Mouse (Mus musculus): ENCODE data around the gene Phb. TPM values are rescaled to one million over a fixed set of nuclear protein-coding genes. Genes with fewer than 3 reads are reported as not detected.
A peak's percentile ranks its signal among the peaks of the same experiment; 100 is the strongest.

Phb gene
- polyA plus RNA-seq, 1 experiment from 2014 or later: 175 TPM

- ATAC-seq (ENCODE audit: low FRiP score): no peak
- 70% methylated on average over 8 of the region's 8 CpGs for WGBS
- H3K27ac ChIP-seq: no peak overlapping the region
- H3K9ac ChIP-seq: 0 out of 2 replicates have a peak overlapping the region, but pooled peaks have one; percentile 35
- H3K4me3 ChIP-seq: no peak overlapping the region
- H3K4me1 ChIP-seq (replicated peaks): peaks cover 26% of the 10 kb centered on the region
- H3K4me2 ChIP-seq: peak overlapping the region; percentile 77; the same call in 1 of the 2 replicates
- H3K9me3 ChIP-seq: no peaks in the 10 kb centered on the region
- H3K27me3 ChIP-seq: no peaks in the 10 kb centered on the region
- no peaks in the 10 kb centered on the region for H3K36me3 ChIP-seq
These were observed 49.4 kb downstream of the Phb start for GRCm38 (mm10) chr11:95716136-95716535.

DNA sequence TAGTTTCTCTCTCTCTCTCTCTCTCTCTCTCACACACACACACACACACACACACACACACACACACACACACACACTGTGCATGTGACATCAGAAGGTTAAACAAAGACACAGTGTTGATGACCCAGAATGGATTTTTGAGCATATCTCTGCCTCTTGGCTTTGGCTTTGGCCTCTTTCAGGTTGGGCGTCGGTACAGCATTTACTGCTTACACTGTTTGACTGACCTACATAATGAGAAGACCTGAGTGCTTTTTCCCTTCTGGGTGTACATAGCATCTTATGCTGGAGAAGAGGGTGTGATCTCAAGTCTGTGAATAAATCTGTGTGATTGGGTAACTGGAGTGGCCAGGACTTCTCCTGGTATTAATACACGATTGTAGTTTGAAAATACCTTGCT, 52.6 kb downstream of the Phb start:
- 91% methylated on average over 3 of the region's 3 CpGs for WGBS
- H3K9ac ChIP-seq: no peak overlapping the region
- no peaks in the 10 kb centered on the region for H3K36me3 ChIP-seq
- peaks cover 20% of the 10 kb centered on the region for H3K4me1 ChIP-seq (replicated peaks)
- H3K9me3 ChIP-seq: no peaks in the 10 kb centered on the region
- H3K4me3 ChIP-seq: no peak overlapping the region
- H3K27ac ChIP-seq: no peak overlapping the region
- no peaks in the 10 kb centered on the region for H3K27me3 ChIP-seq
- H3K4me2 ChIP-seq: no peak overlapping the region
- no peak for ATAC-seq (ENCODE audit: low FRiP score)

- no peak within 1 kb of the TSS for H3K4me2 ChIP-seq
- H3K27me3 ChIP-seq: no peaks in the 10 kb centered on the region
- H3K9ac ChIP-seq: no peak within 1 kb of the TSS
- ATAC-seq (ENCODE audit: low FRiP score): no peak
- H3K4me1 ChIP-seq (replicated peaks): no peaks in the 10 kb centered on the region
- H3K36me3 ChIP-seq: no peaks in the 10 kb centered on the region
- no peaks in the 10 kb centered on the region for H3K9me3 ChIP-seq
- 98% methylated on average over 5 of the region's 5 CpGs for WGBS
- H3K27ac ChIP-seq: no peak within 1 kb of the TSS
- H3K4me3 ChIP-seq: no peak within 1 kb of the TSS
These were observed 56.5 kb downstream of the Phb start, which contains the start of gene B130006D01Rik for GRCm38 (mm10) chr11:95723287-95723686. TSS of gene B130006D01Rik (plus strand) at chr11:95723587.

- ATAC-seq (ENCODE audit: low FRiP score): no peak
- Histone ChIP-seq H3K9me3 (no peaks in the 10 kb centered on the region), H3K4me3 (no peak overlapping the region), H3K27ac (no peak overlapping the region), H3K4me2 (no peak overlapping the region), H3K27me3 (no peaks in the 10 kb centered on the region), H3K36me3 (no peaks in the 10 kb centered on the region), H3K9ac (no peak overlapping the region), H3K4me1 (replicated peaks) (no peaks in the 10 kb centered on the region)
- 96% methylated on average over 4 of the region's 4 CpGs for WGBS
These were observed 57.7 kb downstream of the Phb start for GRCm38 (mm10) chr11:95724466-95724865.

- no peaks in the 10 kb centered on the region for H3K4me1 ChIP-seq (replicated peaks)
- H3K4me2 ChIP-seq: no peak overlapping the region
- H3K36me3 ChIP-seq: no peaks in the 10 kb centered on the region
- no peak overlapping the region for H3K9ac ChIP-seq
- no peaks in the 10 kb centered on the region for H3K27me3 ChIP-seq
- H3K9me3 ChIP-seq: no peaks in the 10 kb centered on the region
- no peak overlapping the region for H3K4me3 ChIP-seq
- no peak overlapping the region for H3K27ac ChIP-seq
- 81% methylated on average over 4 of the region's 4 CpGs for WGBS
- ATAC-seq (ENCODE audit: low FRiP score): no peak
These were observed 59.4 kb downstream of the Phb start for GRCm38 (mm10) chr11:95726156-95726555.

GRCm38 (mm10) chr11:95727947-95728346, 61.2 kb downstream of the Phb start:
- Histone ChIP-seq H3K36me3 (no peaks in the 10 kb centered on the region), H3K9me3 (no peaks in the 10 kb centered on the region), H3K27me3 (no peaks in the 10 kb centered on the region), H3K9ac (no peak overlapping the region), H3K27ac (no peak overlapping the region), H3K4me1 (replicated peaks) (no peaks in the 10 kb centered on the region), H3K4me3 (no peak overlapping the region), H3K4me2 (no peak overlapping the region)
- ATAC-seq (ENCODE audit: low FRiP score): no peak
- WGBS: 95% methylated on average over 5 of the region's 5 CpGs

DNA sequence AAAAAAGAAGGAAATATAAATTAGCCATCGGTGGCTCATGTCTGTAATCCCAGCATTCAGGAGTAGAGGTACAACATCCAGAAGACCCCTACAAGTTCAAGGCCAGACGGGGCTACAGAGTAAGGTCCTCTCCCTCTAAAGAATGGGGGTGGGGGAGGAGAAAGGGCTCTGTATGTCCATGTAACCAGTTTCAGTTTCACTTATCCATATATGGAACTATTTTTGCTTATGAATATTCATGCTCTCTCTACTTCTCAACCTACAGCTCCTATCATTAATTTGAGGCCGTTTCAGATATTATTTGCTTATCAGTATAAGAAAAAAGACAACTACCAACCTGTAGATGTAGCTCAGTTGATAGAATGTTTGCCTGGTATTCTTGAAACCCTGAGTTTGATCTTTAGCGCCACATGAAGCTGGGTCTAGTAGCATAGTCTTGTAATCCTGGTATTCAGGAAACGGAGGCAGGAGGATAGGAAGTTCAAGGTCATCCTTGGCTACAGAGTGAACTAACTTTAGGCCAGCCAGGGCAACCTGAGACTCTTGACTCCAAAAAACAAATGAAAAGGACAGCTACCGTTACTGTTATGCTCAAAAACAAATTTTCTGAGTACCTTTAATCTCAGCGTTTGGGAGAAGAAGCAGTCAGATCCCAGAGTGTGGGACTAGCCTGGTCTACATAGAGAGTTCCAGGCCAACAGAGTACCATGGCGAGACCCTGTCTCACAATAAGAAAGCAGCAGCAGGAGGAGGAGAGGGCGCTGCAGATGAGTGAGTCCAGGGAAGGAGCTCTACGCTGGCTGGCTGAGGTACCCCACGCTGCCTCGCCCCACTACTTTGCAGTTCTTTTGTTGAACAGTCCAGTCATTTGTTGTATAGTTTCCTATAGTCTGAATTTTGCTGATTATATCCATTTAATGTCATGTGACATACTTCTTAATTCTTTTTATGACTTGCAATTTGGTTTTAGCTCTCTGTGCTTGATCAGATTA, 62.5 kb downstream of the Phb start:
- ATAC-seq (ENCODE audit: low FRiP score): no peak
- Histone ChIP-seq H3K9me3 (no peaks in the 10 kb centered on the region), H3K4me1 (replicated peaks) (no peaks in the 10 kb centered on the region), H3K27ac (no peak overlapping the region), H3K4me3 (no peak overlapping the region), H3K36me3 (no peaks in the 10 kb centered on the region), H3K4me2 (no peak overlapping the region), H3K9ac (no peak overlapping the region), H3K27me3 (no peaks in the 10 kb centered on the region)
- 88% methylated on average over 12 of the region's 12 CpGs for WGBS

Other genes with a start within 250 kb of the Phb start
- 0.69 and 0.91 TPM in 2 replicates for gene Nxph3, start 152.4 kb upstream of the Phb start, polyA plus RNA-seq (2015; fragmentation: Nextera tagmentation; extraction: Ambion mirVana)
- 41.4 and 45.5 TPM in 2 replicates for gene Ngfr, start 79.2 kb upstream of the Phb start, polyA plus RNA-seq (2015; fragmentation: Nextera tagmentation; extraction: Ambion mirVana)
- gene Zfp652, start 45.7 kb downstream of the Phb start, polyA plus RNA-seq (2015; fragmentation: Nextera tagmentation; extraction: Ambion mirVana): 31.0 and 32.8 TPM in 2 replicates
- gene B130006D01Rik, start 56.6 kb downstream of the Phb start, polyA plus RNA-seq (2015; fragmentation: Nextera tagmentation; extraction: Ambion mirVana): 1.6 and 1.8 TPM in 2 replicates
- 0.39 TPM in 1 of 2 replicates, not detected in the other for gene Phospho1, start 157.5 kb downstream of the Phb start, polyA plus RNA-seq (2015; fragmentation: Nextera tagmentation; extraction: Ambion mirVana)
- 4.1 and 4.8 TPM in 2 replicates for gene Gngt2, start 170.3 kb downstream of the Phb start, polyA plus RNA-seq (2015; fragmentation: Nextera tagmentation; extraction: Ambion mirVana)
- 2.1 and 2.4 TPM in 2 replicates for gene Abi3, start 175.5 kb downstream of the Phb start, polyA plus RNA-seq (2015; fragmentation: Nextera tagmentation; extraction: Ambion mirVana)
- not detected in 2 replicates for gene B4galnt2, start 247.9 kb downstream of the Phb start, polyA plus RNA-seq (2015; fragmentation: Nextera tagmentation; extraction: Ambion mirVana)

Measured in hindbrain, embryonic 13.5 days (tissue).